Mouse (Mus musculus) layer of hippocampus, postnatal 25 days (tissue): ENCODE data around the gene Itpkc. TPM values are rescaled to one million over a fixed set of nuclear protein-coding genes. Genes with fewer than 3 reads are reported as not detected.

Experiments used
- DNase-seq, 2 experiments: peaks; one replicate each; pipeline ENCODE4 v3.0.0; 2022; ENCODE audit warnings: mixed read lengths in 2 of 2, low spot score in 1 of 2; ENCODE audit errors: extremely low spot score in 1 of 2
- total RNA-seq, 2 experiments: library from RNA; stranded (reverse); gene quantifications; 2 replicates each; pipeline ENCODE4 v1.2.3; 2021

The Itpkc gene
- total RNA-seq, 2 experiments from 2014 or later = 7.2 to 8.3 TPM

GRCm38 (mm10) chr7:27197136-27197535 is 31.3 kb downstream of the Itpkc start:
- DNase-seq = no peak

DNA sequence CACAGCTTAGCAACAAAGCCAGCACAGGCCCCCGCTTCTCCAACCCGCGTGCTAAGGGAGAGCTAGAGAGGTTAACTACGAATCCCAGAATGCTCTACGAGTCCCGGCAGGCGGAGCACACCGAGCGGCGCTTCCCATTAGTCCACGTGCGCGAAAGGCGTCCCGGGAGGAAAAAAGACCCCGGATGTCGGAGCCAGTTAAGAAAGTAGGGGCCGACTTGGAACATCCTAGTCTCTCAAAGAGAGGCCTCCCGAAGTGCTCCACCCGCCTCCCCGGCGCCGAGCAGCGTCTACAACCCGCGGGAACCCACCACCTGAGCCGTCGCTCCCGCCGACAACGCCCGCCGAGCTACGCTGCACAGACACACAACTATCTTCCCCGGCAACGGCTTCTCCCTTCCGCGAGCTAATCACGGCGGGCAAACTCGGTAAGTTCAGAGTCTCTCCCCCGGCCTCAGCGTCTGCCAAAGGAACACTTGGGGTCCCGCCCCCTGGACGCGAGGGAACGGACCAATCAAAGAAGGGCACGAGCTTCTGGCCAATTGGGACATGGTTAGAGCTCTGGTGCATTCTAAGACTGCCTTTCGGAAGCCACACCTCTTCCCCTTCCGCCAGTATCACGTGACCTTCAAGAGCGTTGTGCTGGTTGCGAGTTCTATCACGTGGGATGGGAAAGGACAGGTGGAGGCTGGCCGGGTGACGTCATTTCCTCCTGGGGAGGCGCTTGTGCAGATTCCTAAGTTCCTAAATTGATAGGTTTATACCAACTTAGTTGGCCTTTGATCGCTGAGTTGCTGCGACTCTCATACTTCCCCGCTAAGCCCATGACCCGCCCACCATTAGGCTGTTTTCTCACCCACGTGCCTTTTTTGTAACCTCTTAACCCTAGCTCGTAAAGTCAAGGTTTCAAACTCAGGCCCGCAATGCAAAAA is 32.5 kb downstream of the Itpkc start, which contains the start of the genes BC024978 and Snrpa:
Gene BC024978 (plus strand): TSS at position 101 of the 931 bp plus-strand sequence.
Gene Snrpa (minus strand): TSS at position 591 of the 931 bp plus-strand sequence.
- DNase-seq = peak; percentile 82 to 87

- DNase-seq = no peak
These were observed 34.7 kb downstream of the Itpkc start for GRCm38 (mm10) chr7:27193731-27194130.

GRCm38 (mm10) chr7:27192434-27192833 is 36.0 kb downstream of the Itpkc start:
- no peak for DNase-seq

DNA sequence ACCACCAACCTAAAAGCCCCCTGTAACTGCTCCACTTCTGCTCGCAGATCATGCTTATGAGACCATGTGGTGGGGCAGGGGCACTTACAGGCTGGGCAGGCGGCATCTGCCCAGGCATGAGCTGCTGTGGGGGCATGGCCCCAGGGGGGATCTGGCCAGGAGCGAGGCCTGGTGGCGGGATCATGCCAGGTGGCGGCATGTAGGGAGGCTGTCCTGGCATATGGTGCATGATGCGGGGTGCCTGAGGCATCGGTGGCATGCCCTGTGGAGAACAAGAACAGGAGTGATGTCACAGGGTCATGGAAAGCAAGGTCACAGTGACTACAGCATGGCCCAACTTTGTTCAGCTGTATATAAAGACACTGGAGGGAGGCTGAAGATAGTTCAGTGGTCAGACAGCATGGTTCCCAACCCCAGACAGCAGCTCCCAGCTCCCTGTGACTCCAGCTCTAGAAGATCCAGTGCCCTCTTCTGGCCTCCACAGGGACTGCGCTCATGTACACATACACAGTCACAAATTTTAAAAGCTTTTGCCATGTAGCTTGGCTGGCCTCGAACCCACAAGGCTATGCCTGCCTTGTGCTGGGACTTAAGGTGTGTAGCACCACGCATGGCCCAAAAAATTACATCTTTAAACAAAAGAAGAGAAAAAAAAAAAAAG is 39.1 kb downstream of the Itpkc start:
- DNase-seq = no peak

- DNase-seq = no peak
These were observed 42.5 kb downstream of the Itpkc start for GRCm38 (mm10) chr7:27185986-27186385.

DNA sequence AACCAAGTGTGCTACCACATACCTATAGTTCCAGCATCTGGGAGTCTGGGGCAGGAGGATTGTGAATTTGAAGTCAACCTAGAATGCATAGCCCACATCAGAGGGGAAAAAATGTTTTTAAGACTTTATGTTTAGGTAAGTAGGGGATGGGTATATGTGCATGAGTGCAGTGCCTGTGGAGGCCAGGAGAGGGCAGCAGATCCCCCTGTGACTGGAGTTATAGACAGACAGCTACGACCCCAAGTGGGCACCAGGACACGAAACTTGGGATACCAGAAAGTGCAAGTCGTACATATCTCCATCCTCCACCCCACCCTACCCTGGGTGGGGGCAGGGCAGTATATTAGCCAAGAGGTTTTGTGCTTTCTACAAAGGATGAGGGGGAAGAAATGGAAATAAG is 43.5 kb downstream of the Itpkc start:
- DNase-seq = no peak

DNA sequence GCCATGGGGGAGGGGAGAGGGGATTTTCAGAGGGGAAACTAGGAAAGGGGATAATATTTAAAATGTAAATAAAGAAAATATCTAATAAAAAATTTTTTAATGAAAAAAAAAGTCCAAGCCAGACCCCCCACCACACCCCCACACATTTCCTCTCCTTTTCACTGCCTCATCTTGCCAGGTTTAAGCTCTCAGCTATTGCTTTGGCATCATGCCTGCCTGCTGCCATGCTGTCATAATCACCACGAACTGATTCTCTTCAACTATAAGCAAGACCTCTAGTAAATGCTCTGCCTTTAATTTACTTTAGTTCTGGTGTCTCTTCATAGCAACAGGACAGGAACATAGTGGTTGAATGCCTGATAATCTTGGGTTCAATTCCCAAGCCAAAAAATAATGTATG is 46.0 kb downstream of the Itpkc start:
- DNase-seq = no peak

DNA sequence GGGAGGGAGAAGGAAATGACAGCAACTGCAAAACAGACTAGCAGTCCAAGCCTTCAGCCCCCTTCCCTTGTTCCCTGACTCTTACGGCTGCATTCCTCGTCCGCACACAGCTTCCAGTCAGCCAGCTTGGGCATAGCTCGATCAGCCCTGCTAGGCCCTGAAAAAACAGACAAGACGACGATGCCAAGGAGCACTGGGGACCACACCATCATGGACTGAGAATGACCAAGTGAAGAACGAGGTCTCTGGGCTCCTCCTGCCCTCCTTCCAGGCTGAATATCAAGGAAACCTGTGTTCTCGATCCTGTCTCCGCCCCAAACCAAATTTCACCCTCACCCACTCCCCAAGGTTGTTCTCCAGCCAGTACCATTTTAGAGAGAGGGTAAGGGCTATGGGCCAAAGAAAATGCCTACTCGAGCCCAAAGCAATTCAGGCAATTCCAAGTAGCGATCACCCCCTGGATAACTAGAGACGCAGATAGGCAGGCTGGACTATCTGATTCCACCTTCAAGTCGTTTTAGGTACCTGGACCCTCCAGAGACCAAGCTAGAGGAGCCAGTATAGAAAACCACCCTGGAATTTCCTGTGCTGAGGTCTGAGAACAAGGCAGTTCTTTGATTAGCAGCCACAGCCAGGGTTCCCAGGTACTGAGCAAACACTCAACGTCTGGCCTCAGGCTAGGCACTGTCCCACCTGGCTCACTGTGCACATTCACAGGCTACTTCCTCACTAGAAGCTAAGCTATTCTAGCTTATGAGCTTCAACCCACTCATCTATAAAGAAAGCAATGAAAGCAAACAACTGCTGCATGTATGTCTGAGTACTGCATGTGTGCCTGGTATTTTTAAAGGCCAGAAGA is 47.4 kb downstream of the Itpkc start, which contains the start of the genes Gm21983 and Mia:
Gene Gm21983 (minus strand): TSS at position 250 of the 859 bp plus-strand sequence.
Gene Mia (minus strand): TSS at position 321 of the 859 bp plus-strand sequence.
- no peak for DNase-seq

DNA sequence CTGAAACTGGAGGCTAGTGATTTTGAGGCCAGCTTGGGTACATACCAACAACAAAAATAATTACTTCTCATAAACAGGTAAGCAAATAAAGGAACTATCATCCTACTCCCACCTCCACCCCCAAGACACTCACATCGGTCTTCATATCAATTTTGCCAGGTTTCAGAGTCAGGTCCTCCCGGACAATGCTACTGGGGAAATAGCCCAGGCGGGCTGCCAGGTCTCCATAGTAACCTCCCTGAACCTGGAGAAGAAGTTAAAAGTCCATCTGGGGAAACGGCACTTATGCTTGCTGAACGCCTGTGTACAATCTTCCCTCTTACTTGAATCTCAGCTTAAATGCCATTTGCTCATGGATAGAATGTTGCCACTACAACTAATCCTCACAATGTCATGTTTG is 48.4 kb downstream of the Itpkc start:
- DNase-seq = no peak

DNA sequence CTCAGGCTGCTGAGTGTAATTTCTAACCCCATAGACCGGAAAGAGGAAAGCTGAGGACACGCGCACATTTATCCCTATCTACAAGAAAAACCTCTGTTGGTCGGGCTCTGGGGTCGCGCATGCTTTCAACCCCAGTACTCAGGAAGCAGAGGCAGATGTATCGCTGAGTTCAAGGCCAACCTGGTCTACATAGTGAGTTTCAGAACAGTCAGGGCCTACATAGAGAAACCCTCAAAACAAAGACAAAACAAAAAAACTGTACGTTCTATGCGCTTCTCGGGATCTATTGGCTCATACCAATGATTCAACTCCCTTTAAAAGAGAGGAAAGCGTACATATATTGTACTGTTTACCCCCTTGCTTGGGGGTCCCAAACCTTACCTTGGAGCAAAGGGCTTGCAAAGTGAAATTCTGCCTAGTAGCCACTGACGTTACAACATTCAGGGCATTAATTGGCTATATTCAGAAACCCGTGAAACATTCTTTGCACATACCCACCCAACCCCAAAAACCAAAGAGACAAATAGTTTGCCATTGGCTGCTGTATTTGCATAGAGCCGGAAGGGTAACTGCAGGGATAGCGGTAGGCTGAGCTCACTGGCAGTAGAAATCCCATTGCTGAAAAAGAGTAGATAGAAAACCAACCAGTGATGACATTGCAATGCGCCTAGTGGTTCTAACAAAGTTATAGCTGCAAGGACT is 49.1 kb downstream of the Itpkc start:
- no peak for DNase-seq

DNA sequence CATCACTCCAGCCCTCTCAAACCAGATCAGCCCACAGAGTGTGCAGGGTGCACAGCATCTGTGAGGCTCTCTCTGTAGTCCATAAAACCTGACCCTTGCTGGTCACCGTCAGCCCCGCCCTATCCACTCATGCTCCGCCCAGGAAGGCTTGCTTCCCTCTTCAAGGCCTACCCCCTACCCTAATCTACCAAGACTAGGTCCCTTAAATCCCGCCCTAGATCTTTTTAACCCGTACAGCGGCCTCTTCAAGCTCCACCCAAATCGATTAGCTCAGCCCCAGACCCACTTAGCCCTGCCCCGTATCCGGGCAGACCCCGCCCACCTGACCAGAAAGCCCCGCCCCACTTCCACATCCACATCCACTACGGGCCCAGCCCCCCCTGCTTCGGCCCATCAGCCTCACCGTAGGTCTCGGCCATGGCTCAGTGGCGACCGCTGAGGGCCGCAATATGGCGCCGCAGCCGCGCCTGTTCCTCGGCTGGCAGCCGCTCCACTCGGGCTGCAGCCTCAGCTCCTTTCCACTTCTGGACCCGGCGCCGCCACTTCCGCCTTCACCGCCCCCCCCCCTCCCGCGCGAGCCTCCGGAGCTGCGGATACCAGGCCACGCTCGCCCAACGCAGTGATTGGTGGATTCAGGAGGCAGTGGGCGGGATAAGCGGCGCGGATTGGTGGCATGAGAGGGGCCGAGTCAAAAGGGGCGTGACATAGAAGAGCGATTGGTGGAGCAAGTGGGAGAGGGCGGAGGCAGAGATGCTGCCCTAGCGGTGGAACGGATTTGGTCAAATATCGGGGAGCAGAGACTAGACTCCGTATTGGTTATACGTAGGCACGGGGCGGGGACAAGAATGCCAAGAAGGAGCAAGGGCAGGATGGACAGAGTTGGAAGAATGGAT is 49.9 kb downstream of the Itpkc start, which contains the start of gene Rab4b:
Gene Rab4b (minus strand): TSS at position 573 of the 893 bp plus-strand sequence.
- DNase-seq = peak; percentile 94 to 95

- DNase-seq = no peak
These were observed 50.5 kb downstream of the Itpkc start for GRCm38 (mm10) chr7:27177942-27178323.

- no peak for DNase-seq
These were observed 53.6 kb downstream of the Itpkc start for GRCm38 (mm10) chr7:27174896-27175295.

- DNase-seq = no peak
These were observed 54.0 kb downstream of the Itpkc start for GRCm38 (mm10) chr7:27174496-27174895.

DNA sequence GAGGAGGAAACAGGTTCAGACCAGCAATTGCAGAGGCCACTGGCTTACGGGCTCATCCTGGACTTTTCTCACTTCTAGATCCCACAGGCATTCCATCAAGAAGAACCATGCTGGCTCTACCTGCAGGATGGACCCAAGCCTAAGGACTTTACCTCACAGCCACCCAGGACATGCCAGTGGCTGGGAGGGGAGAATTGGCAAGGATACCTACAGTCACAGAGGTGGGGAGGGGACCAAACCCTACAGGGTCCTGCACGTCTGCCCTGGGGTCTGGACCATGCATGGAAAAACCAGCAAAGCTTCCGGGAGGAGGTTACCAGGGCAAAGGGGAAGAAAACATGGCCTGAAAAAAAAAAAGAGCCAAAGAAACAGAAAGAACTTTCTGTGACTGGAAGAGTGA is 57.5 kb downstream of the Itpkc start:
- DNase-seq = no peak

GRCm38 (mm10) chr7:27168371-27168770 is 60.1 kb downstream of the Itpkc start:
- DNase-seq = no peak

DNA sequence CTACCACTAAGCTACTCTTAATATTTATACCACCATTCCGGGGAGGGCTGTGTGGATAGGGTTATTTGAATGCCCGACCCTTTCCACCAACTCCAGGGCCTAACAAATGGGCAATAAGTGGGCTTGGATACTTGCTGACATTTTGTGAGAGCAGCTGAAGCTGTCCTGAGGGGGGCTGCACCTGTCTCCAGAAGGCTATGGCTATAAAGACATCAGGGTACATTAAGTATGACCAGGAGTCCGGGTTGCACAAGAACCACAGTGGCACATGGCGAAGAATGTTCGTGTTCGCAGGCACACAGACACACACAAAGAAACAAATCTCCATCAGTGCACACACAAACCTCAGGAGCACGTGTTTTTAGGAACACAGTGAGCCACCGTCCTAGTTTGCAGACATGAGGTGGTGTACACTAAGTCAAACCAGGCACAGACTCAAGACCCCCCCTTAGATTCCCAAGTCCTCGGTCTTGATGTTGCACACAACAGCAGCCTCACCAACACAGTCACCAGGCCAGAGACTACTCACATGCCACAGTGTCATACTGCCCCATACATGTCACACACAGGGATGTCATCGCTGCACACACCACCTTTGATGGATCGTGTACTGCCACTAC is 60.9 kb downstream of the Itpkc start:
- DNase-seq = no peak
